Mouse (Mus musculus) spleen, embryonic (tissue): ENCODE measurements around the gene Nde1.

Experiments
- CTCF ChIA-PET: fragments of 350-600 bp; sonication (Branson Sonifier 250); formaldehyde crosslinking; loops from one replicate; lab custom pipeline; 2022; lab: Charles Lee

The Nde1 gene

DNA sequence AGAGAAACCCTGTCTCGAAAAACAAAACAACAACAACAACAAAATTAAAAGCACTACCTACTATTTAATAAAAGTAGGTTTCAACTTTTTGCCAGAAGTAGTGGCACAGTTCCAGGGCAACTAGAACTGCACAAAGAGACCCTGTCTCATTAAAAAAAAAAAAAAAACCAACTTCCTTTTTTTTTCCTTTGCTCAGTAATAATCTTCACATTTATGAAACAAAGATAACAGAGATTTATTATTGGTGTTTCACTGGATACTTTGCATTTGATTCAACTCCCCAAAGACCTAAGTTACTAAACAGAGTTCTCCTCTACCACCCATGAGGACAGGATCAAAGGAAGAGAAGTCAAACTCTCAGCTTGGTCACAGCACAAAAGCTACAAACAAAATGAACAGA is 2.1 kb upstream of the Nde1 start:
- CTCF ChIA-PET: interaction anchor here (0.7 kb wide), 1 partner anchor 98 kb away, joined by 4 read pairs; no protein-coding TSS in a partner anchor

DNA sequence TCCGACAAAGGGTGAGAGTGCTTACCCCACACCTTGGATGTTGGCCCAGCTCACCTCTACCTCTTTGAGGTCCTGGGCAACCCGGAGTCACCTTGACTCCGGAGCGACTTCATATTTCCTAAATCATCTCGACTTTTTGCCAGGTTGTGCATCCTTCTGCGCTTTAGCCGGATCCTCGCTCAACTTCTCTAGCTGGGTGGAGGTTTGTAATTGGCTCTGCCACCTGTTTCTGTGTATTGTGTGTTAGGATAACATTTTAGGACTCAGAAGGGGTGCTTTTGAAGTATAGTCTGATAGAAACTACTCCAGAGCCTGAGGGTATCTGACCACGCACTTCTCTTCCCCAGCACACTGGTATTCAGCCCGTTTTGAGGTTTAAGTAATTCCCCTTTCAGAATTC is 656 bp downstream of the Nde1 start:
- CTCF ChIA-PET: no interaction called here

DNA sequence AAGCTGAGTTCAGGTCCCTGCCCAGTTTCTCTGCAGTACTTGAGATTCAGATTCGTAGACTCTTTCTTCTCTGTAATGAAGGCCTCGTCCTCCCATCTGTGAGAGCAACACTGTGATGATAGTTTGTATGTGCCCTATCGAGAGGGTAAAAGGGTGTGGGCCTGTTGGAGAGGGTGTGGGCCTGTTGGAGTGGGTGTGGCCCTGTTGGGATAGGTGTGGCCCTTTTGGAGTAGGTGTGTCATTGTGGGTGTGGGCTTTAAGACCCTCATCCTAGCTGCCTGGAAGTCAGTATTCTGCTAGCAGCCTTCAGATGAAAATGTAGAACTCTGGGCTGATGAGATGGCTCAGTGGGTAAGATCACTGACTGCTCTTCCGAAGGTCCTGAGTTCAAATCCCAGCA is 3.4 kb downstream of the Nde1 start:
- CTCF ChIA-PET: no interaction called here

DNA sequence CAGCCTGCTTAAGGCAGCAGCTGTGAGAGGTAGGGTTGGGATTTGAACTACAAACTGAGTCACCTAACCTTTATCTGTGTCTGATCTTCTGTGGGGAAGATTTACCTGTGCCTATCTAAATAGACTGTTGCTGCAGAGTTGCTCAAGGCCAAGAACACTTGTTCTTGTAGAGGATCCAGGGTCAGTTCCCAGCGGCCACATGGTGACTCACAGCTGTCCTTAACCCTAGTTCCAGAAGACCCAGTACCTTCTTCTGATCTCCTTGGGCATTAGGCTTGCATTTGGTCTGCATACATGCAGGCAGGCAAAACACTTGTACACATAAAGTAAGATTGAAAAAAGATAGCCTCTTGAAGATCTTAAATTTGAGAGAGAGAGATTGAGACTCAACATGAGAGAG is 6.6 kb downstream of the Nde1 start:
- CTCF ChIA-PET: no interaction called here

DNA sequence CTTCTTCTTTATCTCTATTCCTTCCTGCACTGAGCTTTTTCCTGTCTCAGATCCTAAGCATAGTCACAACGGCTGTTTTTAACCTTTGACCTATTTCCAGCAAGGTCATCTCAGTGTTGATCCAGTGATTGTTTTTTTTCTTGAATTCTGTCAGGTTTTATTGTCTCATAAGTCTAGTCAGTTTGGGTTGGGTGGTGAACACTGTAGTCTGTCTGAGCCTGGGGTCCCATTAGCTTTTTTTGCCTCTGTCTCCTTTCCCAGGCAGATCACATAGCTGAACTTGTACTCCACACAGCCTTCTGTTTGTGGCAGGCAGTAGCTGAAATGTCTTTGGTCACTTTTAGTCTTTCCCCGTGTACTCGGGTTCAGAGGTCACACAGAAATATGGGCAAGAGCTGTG is 15.0 kb downstream of the Nde1 start:
- CTCF ChIA-PET: no interaction called here

DNA sequence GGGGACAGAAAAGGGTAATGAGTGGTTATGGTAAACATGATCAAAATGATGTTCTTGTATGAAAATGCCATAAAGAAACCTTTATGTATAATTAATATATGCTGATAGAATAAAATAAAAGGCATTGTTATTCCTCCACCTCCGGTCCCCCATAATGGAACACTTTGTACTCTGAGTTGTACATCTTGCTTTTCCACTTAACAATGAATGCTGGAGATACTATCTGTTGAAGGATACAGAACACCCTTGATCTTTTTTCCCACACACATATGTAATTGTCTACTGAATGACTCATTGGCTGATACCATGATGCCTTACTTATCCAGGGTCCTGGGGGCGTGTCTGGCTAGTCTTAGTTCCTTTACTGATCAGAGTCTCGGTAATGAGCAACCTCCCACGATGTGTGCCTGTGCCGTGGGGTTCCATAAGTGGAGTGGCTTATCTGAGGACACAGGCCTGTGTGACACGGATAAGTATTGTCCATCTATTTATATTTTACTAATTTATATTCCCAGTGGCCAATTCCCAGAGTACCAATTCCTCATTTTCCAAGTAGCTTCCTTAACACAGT is 17.2 kb downstream of the Nde1 start:
- CTCF ChIA-PET: interaction anchor here (0.6 kb wide), 1 partner anchor 81 kb away, joined by 3 read pairs; no protein-coding TSS in a partner anchor

DNA sequence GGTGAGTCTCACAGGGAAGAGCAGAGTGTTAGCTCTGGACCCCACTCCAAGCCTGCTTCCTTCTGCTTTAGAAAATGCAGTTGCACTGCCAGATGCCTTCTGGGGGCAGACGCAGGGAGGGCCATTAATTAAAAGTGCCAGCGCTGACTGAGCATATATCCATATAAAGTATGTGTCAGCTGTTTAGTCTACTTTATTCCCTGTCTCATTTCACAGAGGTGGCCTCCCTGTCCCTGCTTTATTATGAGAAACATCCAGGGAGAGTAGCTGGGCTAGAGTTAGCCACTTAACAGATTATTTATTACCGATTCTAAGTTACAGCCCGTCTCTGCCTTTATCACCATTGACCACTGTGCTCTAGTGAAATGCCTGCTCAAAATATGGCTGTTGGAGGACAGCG is 19.3 kb downstream of the Nde1 start:
- CTCF ChIA-PET: no interaction called here

DNA sequence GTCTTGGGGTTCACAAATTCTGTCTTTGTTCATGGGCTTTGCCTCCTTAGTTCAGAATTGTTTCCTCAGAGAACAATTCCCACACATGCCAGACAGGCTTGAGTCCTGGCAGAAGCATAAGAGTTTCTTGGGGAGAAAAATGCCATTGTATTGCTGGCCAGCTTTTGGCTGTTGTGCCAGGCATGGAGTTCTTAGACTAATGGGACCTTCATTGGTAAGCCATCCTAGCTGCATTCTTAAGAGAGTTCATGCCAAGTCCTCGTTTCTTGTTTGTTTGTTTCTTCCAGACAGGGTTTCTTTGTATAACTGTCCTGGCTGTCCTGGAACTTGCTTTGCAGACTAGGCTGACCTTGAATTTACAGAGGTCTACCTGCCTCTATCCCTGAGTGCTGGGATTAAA is 20.8 kb downstream of the Nde1 start:
- CTCF ChIA-PET: no interaction called here

DNA sequence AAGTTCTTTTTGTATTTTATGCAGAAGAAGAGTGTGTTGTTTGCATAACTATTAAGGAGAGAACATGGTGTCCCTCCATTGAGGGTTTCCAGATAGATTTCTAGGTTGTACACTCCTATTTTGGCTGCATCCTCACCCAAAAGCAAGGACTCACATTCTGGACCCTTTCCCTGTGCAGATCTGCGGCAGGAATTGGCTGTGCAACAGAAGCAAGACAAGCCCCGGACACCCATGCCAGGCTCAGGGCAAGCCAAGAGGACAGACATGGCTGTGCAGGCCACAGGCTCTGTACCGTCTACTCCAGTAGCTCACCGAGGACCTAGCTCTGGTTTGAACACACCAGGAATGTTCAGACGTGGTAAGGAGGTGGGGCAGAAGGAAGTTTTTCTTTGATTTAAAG is 22.4 kb downstream of the Nde1 start:
- CTCF ChIA-PET: no interaction called here

DNA sequence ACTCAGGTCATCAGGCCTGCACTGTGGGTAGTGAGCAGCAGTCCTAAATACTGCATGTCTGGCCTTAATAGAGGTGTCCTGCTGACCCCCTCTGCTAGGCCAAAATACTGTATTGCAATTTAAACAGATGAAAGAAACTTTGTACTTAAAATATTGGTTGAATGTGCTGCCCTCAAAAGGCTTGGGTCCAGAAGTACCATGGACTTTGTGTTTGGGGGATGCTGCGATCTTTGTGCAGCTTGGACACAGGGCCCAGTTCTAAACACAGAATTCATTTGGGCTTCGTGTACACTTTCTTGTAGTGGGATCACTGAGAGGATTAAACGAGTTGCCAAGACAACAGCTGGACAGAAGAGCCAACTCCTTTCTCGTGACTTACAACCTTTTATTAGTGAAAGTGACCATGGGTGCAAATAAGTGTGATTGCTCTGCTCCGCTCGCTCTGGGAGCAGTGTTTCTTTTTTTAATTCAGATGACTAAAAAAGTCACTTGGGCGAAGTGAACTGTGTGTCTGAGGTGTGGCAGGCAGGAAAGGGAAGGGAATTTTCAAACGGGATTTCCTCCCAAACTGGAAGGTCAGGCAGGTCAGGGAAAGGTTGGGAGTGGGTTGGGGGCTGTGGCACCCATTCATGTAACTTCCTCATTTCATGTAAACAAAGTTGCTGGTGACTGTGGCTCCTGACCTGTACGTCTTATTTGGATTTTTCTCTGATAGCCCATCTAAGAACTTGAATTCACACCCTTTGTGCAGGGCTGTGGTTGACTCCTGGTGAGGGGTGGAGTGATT is 31.3 kb downstream of the Nde1 start:
- CTCF ChIA-PET: no interaction called here

DNA sequence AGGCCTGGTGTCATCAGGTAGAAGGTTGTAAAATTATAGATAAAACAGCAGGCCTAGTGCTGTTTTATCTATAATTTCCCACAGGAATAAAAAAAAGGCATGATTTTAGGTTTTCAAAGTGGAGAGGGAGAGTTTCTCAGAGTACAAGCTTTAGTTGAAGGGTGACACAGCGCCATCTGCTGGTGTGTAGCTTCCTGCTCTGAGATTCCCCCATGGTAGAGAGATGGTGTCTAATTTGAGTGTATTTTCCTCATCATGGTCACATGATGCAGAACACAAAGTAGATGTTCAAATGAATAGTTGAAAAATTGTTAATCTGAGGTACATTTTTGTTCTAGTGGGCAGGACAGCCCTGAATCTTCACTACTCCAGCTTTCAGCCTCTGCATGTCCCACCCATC is 32.4 kb downstream of the Nde1 start:
- CTCF ChIA-PET: no interaction called here

DNA sequence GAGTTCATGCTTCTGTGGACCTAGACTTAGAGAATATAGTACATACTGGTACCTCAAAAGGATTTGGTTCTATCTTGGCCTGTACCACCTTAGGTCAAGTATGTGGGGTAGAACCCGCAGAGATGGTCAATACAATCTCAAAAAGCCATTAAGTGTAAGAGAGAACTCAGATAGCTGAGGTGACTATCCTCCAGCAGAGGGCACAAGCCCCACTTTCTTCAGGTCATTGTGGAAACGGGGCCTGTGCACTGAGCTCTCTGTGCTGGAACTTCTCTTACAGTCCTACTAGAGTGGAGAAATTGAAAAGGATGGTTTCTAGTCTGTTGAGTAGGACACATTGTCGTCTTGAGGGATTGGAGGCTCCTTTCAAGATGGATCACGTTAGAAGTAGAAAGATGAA is 35.7 kb downstream of the Nde1 start:
- CTCF ChIA-PET: no interaction called here

DNA sequence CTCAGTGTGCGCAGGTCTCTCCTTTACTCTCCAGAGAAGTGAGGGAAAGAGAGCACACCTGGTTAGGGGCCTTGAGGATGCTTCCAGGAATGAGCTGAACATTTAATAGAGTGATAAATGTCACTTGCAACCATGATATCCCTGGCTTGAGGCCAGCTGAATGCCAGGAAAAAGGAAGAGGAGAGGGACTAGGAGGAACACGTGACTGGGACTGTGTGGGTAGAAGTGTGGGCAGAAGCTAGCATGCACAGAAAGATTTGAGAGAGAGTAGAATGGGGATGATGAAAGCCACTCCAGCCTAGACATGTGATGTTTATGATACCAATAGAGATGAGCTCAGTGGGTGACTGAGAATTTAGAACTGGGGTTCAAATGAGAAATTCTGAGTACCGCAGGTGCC is 52.1 kb downstream of the Nde1 start:
- CTCF ChIA-PET: no interaction called here

DNA sequence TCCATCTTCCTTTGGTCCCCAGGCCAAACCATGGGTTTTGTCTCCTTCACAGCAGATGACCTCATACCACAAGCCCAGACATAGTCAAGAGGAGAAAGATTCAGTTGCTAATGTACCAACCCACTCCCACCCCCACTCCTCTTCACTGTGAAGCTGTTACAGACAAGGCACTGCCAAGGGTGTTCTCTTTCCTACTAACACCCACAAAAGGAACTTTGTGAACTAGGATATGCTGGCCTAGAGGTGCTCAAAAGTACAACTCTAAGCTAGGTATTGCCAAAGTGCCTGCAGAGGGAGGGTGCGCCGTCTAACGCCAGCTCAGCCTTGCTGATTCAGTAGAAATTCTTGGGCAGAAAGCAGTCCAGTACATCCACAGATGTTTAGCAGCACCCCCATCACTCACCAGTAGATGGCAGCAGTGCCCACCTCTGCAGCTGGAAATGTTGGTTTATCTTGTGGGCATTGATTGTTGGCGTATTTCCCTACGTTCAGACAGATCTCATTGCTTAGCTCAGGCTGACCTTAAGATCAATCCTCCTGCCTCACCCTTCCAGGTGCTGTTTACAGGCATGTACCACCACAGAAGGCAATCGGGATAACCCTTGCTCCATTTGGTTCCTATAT is 74.1 kb downstream of the Nde1 start:
- CTCF ChIA-PET: no interaction called here

DNA sequence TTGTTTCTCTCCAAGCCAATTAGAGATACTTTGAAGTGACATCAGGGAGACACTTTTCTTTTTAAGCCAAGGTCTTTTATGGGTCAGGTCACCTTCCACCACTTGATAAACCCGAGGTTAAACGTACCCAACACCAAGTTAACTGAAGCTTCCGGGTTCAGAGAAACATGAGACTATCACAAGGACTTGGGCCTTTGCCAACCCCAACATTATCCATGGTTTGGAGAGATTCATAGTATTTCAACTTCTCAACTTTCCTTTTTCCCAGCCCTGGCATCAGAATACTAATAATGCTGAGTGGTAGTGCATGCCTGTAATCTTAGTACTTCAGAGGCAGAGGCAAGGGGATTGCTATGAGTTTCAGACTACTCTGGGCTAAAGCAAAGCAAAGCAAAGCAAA is 79.0 kb downstream of the Nde1 start:
- CTCF ChIA-PET: interaction anchor here (0.7 kb wide), 1 partner anchor 194 kb away, joined by 5 read pairs; no protein-coding TSS in a partner anchor
